Mouse (Mus musculus): Measurements from ENCODE around the gene Tent4a.

DNA sequence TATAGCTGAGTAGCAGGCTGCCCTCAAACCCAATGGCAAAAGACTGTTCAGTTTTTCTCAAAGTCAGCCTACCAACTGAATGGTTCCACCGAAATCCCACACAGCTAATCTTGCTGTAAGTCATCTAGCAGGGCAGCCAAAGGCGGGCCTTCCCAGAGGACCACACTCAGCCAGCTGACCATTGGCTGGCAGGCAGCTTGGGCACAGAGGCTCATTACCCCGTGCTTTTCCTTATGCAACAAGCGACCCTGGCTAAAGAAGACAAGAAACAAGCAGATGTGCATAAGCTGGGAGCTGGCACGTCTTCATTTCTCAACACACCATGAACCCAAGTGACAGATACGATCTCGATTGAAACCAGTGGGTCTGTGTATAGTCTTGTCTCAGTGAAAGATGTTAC, 2.9 kb upstream of the Tent4a start:
- TF ChIP-seq POLR2A (IDR thresholded peaks at IDR 0.05; ENCODE audit: low read depth, low read length) (no peak), ZNF384 (IDR thresholded peaks at IDR 0.05; ENCODE audit: low read depth, low read length) (no peak), CHD1 (IDR thresholded peaks at IDR 0.05; ENCODE audit: low read depth, low read length) (no peak), MAX (IDR thresholded peaks at IDR 0.05; ENCODE audit: low read length) (no peak), MYC (IDR thresholded peaks at IDR 0.05; ENCODE audit: low read depth, low read length) (no peak), CTCF (conservative IDR thresholded peaks at IDR 0.05 in 1 of 2, IDR thresholded peaks at IDR 0.05 in 1 of 2; ENCODE audit: low read depth in 2 of 2, low read length in 2 of 2) (no peak)

Data from CH12.LX (cell line).